Comparison of ENCODE assay signal across 27 mouse cellular contexts in genomic region chr9:13607609-13608185, GRCm38 (mm10).
A peak's percentile ranks its signal among the peaks of the same experiment; 100 is the strongest.
DNase-seq lines count a peak whose midpoint lies in the region; ATAC-seq and TF ChIP-seq lines count a peak whose summit lies in the region.
"Had no signal": no experiment of that assay in that cellular context is flagged by ENCODE, and none has a peak within 500 bp of the region (broad histone marks: within the 10 kb centered on the region; RNA-seq: fewer than 3 reads in every experiment).

No protein-coding gene starts in this region.

- WGBS in forebrain, embryonic 13.5 days: 45% methylated on average over 8 of the region's 8 CpGs
- 80% methylated on average over 8 of the region's 8 CpGs for WGBS in forebrain, embryonic 10.5 days
- 56% methylated on average over 8 of the region's 8 CpGs for WGBS in lung, embryonic 14.5 days
- 86% methylated on average over 8 of the region's 8 CpGs for WGBS in midbrain, embryonic 11.5 days
- WGBS in midbrain, embryonic 13.5 days: 80% methylated on average over 8 of the region's 8 CpGs
- WGBS in forebrain, postnatal 0 days: 30% methylated on average over 8 of the region's 8 CpGs

- no peak overlapping the region for H3K27ac ChIP-seq in forebrain, embryonic 13.5 days
- H3K27ac ChIP-seq in forebrain, embryonic 10.5 days: no peak overlapping the region
- no peak overlapping the region for H3K27ac ChIP-seq in lung, embryonic 14.5 days (ENCODE audit: low read depth)
- no peak overlapping the region for H3K27ac ChIP-seq in midbrain, embryonic 11.5 days (ENCODE audit: low read depth, low read length)
- H3K27ac ChIP-seq in midbrain, embryonic 13.5 days: no peak overlapping the region
- H3K27ac ChIP-seq in forebrain, postnatal 0 days (ENCODE audit: low read depth, low read length): no peak overlapping the region
- H3K27ac ChIP-seq: embryonic facial prominence, embryonic 15.5 days; hindbrain, embryonic 14.5 days; liver, embryonic 14.5 days; macrophage; midbrain, embryonic 15.5 days had no signal

- no peak for TF ChIP-seq CTCF in lung, embryonic 14.5 days (IDR thresholded peaks at IDR 0.05; ENCODE audit: low read depth)
- no peak for TF ChIP-seq CTCF in forebrain, postnatal 0 days (IDR thresholded peaks at IDR 0.05; ENCODE audit: low read depth)

- no peak overlapping the region for H3K9ac ChIP-seq in forebrain, embryonic 13.5 days
- no peak overlapping the region for H3K9ac ChIP-seq in lung, embryonic 14.5 days
- H3K9ac ChIP-seq in midbrain, embryonic 11.5 days (ENCODE audit: low read length): no peak overlapping the region
- H3K9ac ChIP-seq in midbrain, embryonic 13.5 days (replicated peaks): no peak overlapping the region
- no peak overlapping the region for H3K9ac ChIP-seq in forebrain, postnatal 0 days
- H3K9ac ChIP-seq: embryonic facial prominence, embryonic 15.5 days; heart, embryonic 12.5 days; hindbrain, embryonic 14.5 days; liver, embryonic 14.5 days; midbrain, embryonic 15.5 days had no signal

- no peaks in the 10 kb centered on the region for H3K9me3 ChIP-seq in forebrain, embryonic 13.5 days (replicated peaks)
- H3K9me3 ChIP-seq in forebrain, embryonic 10.5 days: no peaks in the 10 kb centered on the region
- no peaks in the 10 kb centered on the region for H3K9me3 ChIP-seq in lung, embryonic 14.5 days (ENCODE audit: low read depth, low read length)
- no peaks in the 10 kb centered on the region for H3K9me3 ChIP-seq in midbrain, embryonic 11.5 days (ENCODE audit: control insufficient read depth, low read length)
- H3K9me3 ChIP-seq in midbrain, embryonic 13.5 days: no peaks in the 10 kb centered on the region
- H3K9me3 ChIP-seq in forebrain, postnatal 0 days (ENCODE audit: low read length): no peaks in the 10 kb centered on the region
- H3K9me3 ChIP-seq: embryonic facial prominence, embryonic 15.5 days; heart, embryonic 12.5 days; midbrain, embryonic 15.5 days had no signal

- intact Hi-C loops in heart, postnatal 10 days (cut with DNase I): no loop called here

- no peaks in the 10 kb centered on the region for H3K27me3 ChIP-seq in forebrain, embryonic 13.5 days
- no peaks in the 10 kb centered on the region for H3K27me3 ChIP-seq in forebrain, embryonic 10.5 days (ENCODE audit: poor library complexity, severe bottlenecking)
- no peaks in the 10 kb centered on the region for H3K27me3 ChIP-seq in lung, embryonic 14.5 days (ENCODE audit: insufficient read depth, low read length)
- no peaks in the 10 kb centered on the region for H3K27me3 ChIP-seq in midbrain, embryonic 11.5 days (ENCODE audit: control insufficient read depth, insufficient read depth, low read length)
- no peaks in the 10 kb centered on the region for H3K27me3 ChIP-seq in midbrain, embryonic 13.5 days
- H3K27me3 ChIP-seq in forebrain, postnatal 0 days (ENCODE audit: insufficient read depth, low read length): no peaks in the 10 kb centered on the region
- H3K27me3 ChIP-seq: embryonic facial prominence, embryonic 15.5 days; heart, embryonic 12.5 days; midbrain, embryonic 15.5 days had no signal

- ATAC-seq in forebrain, embryonic 13.5 days: peak; percentile 52
- ATAC-seq in lung, embryonic 14.5 days (ENCODE audit: insufficient read depth): peak; percentile 53; the same call in 1 of the 2 replicates
- ATAC-seq in midbrain, embryonic 11.5 days (ENCODE audit: low FRiP score): no peak
- no peak for ATAC-seq in midbrain, embryonic 13.5 days
- peak; percentile 80 for ATAC-seq in forebrain, postnatal 0 days
- ATAC-seq: inflammation-experienced regulatory T-cells, adult 6 months; midbrain, embryonic 15.5 days had no signal

- H3K36me3 ChIP-seq in forebrain, embryonic 13.5 days (ENCODE audit: poor library complexity, severe bottlenecking): no peaks in the 10 kb centered on the region
- H3K36me3 ChIP-seq in forebrain, embryonic 10.5 days (replicated peaks): no peaks in the 10 kb centered on the region
- no peaks in the 10 kb centered on the region for H3K36me3 ChIP-seq in lung, embryonic 14.5 days (ENCODE audit: insufficient read depth)
- H3K36me3 ChIP-seq in midbrain, embryonic 11.5 days (ENCODE audit: control insufficient read depth, insufficient read depth, low read length): no peaks in the 10 kb centered on the region
- H3K36me3 ChIP-seq in midbrain, embryonic 13.5 days: no peaks in the 10 kb centered on the region
- no peaks in the 10 kb centered on the region for H3K36me3 ChIP-seq in forebrain, postnatal 0 days (ENCODE audit: insufficient read depth)
- H3K36me3 ChIP-seq: embryonic facial prominence, embryonic 15.5 days; heart, embryonic 12.5 days; midbrain, embryonic 15.5 days had no signal

- H3K4me1 ChIP-seq in forebrain, embryonic 13.5 days: peaks cover 5% of the 10 kb centered on the region
- peaks cover 14% of the 10 kb centered on the region for H3K4me1 ChIP-seq in forebrain, embryonic 10.5 days
- peaks cover 13% of the 10 kb centered on the region for H3K4me1 ChIP-seq in lung, embryonic 14.5 days (ENCODE audit: insufficient read depth)
- H3K4me1 ChIP-seq in midbrain, embryonic 11.5 days (ENCODE audit: control insufficient read depth, insufficient read depth, low read length): no peaks in the 10 kb centered on the region
- H3K4me1 ChIP-seq in midbrain, embryonic 13.5 days (replicated peaks): peaks cover 4% of the 10 kb centered on the region
- H3K4me1 ChIP-seq in forebrain, postnatal 0 days (ENCODE audit: insufficient read depth): peaks cover 4% of the 10 kb centered on the region; the same call in 1 of the 2 replicates

- DNase-seq in forebrain, embryonic 10.5 days (ENCODE audit: extremely low spot score, low spot score): no peak
- peak; percentile 62 for DNase-seq in lung, embryonic 14.5 days
- DNase-seq in lung, adult 18-20 months: no peak
- peak; percentile 33 for DNase-seq in midbrain, embryonic 11.5 days (ENCODE audit: low spot score, missing footprints)
- no peak for DNase-seq in forebrain, postnatal 0 days
- no peak for DNase-seq in heart, postnatal 10 days
- DNase-seq: adrenal gland, postnatal 14 days; cerebellum, adult 11-12 months; cerebellum, adult 9-11 months; gastrocnemius, postnatal 25 days; heart, adult 18-20 months; kidney, adult 11 months; kidney, postnatal 25 days; layer of hippocampus, postnatal 36 days; left cerebral cortex, postnatal 4 days; liver; spleen, adult 18-20 months; thymus, postnatal 36 days had no signal

- no peak overlapping the region for H3K4me3 ChIP-seq in forebrain, embryonic 13.5 days
- no peak overlapping the region for H3K4me3 ChIP-seq in forebrain, embryonic 10.5 days
- H3K4me3 ChIP-seq in lung, embryonic 14.5 days (ENCODE audit: low read depth, low read length): no peak overlapping the region
- H3K4me3 ChIP-seq in midbrain, embryonic 11.5 days (ENCODE audit: low read depth, low read length): no peak overlapping the region
- H3K4me3 ChIP-seq in midbrain, embryonic 13.5 days (replicated peaks): no peak overlapping the region
- H3K4me3 ChIP-seq in forebrain, postnatal 0 days (ENCODE audit: low read depth, low read length): no peak overlapping the region
- H3K4me3 ChIP-seq: embryonic facial prominence, embryonic 15.5 days; heart, embryonic 12.5 days; midbrain, embryonic 15.5 days had no signal

- no peak overlapping the region for H3K4me2 ChIP-seq in forebrain, embryonic 13.5 days
- H3K4me2 ChIP-seq in lung, embryonic 14.5 days: no peak overlapping the region
- no peak overlapping the region for H3K4me2 ChIP-seq in midbrain, embryonic 11.5 days
- no peak overlapping the region for H3K4me2 ChIP-seq in midbrain, embryonic 13.5 days (replicated peaks)
- H3K4me2 ChIP-seq in forebrain, postnatal 0 days (ENCODE audit: low read depth): no peak overlapping the region
- H3K4me2 ChIP-seq: embryonic facial prominence, embryonic 15.5 days; heart, embryonic 12.5 days; hindbrain, embryonic 14.5 days; midbrain, embryonic 15.5 days had no signal

Comparison
In these comparisons a context has a peak if more than half of its experiments do, and no peak if none do; other contexts are left out.
1. DNase-seq: peak in lung, embryonic 14.5 days (single experiment) and midbrain, embryonic 11.5 days (single experiment); none in forebrain, embryonic 10.5 days (single experiment), lung, adult 18-20 months (0 of 2), forebrain, postnatal 0 days (single experiment) and heart, postnatal 10 days (0 of 2).
2. ATAC-seq: peak in forebrain, embryonic 13.5 days (single experiment), lung, embryonic 14.5 days (single experiment) and forebrain, postnatal 0 days (single experiment); none in midbrain, embryonic 11.5 days (single experiment) and midbrain, embryonic 13.5 days (single experiment).